Mouse (Mus musculus): ENCODE data around the gene Rad51d. TPM values are rescaled to one million over a fixed set of nuclear protein-coding genes. Genes with fewer than 3 reads are reported as not detected.

Gene Rad51d
- total and polyA plus RNA-seq, 2 experiments from 2014 or later: 11.0 to 11.2 TPM

DNA sequence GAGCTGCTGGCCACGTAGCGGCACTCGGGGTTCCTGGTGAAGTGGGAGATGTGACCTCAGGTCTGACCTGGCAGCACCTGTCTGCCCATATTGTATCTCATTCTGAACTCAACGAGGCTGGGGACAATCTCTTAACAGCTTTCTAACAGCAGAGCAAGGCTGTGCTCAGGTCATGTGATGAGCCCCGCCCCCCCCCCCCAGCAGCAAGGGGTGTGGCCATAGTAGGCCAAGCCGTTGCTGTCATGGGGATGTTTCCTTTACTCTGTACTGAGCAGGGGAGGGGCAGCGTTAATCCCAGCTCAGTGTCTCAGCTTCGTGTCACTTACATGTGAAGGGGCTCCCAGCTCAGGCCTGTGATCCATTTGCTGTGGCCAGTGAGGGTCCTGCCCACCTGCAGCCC, 14.5 kb upstream of the Rad51d start:
- Histone ChIP-seq H3K9me3 (ENCODE audit: low read length) (no peaks in the 10 kb centered on the region), H3K4me1 (ENCODE audit: insufficient read depth, low read length) (0 out of 2 replicates have a peak, but pooled peaks cover 6% of the 10 kb centered on the region), H3K36me3 (ENCODE audit: insufficient read depth, low read length) (peaks cover 53% of the 10 kb centered on the region), H3K9ac (replicated peaks; ENCODE audit: low read length, poor library complexity, severe bottlenecking) (no peak overlapping the region), H3K4me2 (ENCODE audit: low read depth, low read length, poor library complexity, severe bottlenecking) (no peak overlapping the region), H3K27me3 (ENCODE audit: insufficient read depth, low read length) (no peaks in the 10 kb centered on the region), H3K27ac (ENCODE audit: low read depth, low read length) (no peak overlapping the region), H3K4me3 (ENCODE audit: low read depth, low read length) (no peak overlapping the region)
- DNase-seq (ENCODE audit: low spot score) (no peak), ATAC-seq (ENCODE audit: low FRiP score) (no peak)
- 75% methylated on average over 7 of the region's 8 CpGs for WGBS
- no peak for TF ChIP-seq CTCF (IDR thresholded peaks at IDR 0.05)

DNA sequence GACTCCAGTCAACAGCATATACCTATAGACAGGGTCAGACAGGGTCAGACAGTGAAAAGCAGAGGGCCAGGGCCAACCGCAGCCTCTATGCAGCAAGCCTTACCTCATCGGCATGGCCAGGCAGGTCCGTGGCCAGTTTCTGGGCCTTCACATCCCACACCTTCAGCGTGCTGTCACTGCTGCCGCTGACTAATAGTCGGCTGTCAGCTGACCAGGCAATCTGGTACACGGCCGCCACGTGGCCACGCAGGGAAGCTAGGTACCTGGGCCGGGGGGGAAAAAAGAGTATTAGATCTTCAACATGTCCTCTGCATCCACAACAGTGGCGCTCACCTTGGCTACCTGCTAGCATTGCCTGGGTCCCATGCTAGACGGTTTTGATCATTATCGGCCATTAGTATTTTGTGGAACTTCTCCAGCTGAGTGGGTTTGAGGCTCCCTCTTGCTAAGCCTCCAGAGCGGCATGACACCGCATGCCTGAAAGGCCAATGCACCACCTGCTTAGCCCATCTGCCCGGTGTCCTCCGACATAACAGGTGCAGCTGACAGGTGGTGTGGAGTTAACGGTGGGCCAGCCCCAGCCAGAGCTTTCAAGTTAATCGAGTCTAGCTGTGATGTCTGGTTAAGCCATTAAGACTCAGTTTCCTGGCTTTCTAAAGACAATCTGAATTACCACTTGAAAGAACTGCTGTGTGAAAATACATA, 11.3 kb upstream of the Rad51d start:
- H3K36me3 ChIP-seq (ENCODE audit: insufficient read depth, low read length): peaks cover 68% of the 10 kb centered on the region
- no peak for TF ChIP-seq CTCF (IDR thresholded peaks at IDR 0.05)

DNA sequence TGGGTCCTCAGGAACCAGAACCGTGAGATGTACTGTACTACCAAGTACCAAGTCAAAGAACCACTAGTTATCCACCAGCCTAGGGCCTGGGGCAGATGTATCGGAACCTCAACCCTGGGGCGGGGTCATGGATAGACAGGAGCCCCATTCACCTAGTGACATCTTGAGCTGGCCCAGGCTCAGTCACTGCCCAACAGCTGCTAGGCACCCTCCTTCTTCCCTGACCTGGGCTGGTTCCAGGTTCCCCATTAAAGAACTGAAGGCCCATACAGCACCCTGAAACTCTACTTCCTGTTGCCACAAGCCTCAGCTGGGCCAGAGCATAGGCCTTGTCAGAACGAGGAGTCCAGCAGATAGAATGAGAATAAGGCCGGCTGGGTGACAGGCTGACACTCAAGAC, 9.3 kb upstream of the Rad51d start:
- H3K27ac ChIP-seq (ENCODE audit: low read depth, low read length): no peak overlapping the region
- H3K4me2 ChIP-seq (ENCODE audit: low read depth, low read length, poor library complexity, severe bottlenecking): no peak overlapping the region
- no peak for TF ChIP-seq CTCF (IDR thresholded peaks at IDR 0.05)
- ATAC-seq (ENCODE audit: low FRiP score) (no peak), DNase-seq (ENCODE audit: low spot score) (no peak)
- H3K36me3 ChIP-seq (ENCODE audit: insufficient read depth, low read length): peaks cover 53% of the 10 kb centered on the region
- no peak overlapping the region for H3K4me3 ChIP-seq (ENCODE audit: low read depth, low read length)
- 97% methylated on average over 5 of the region's 5 CpGs for WGBS
- no peak overlapping the region for H3K9ac ChIP-seq (replicated peaks; ENCODE audit: low read length, poor library complexity, severe bottlenecking)
- H3K4me1 ChIP-seq (ENCODE audit: insufficient read depth, low read length): no peaks in the 10 kb centered on the region
- no peaks in the 10 kb centered on the region for H3K27me3 ChIP-seq (ENCODE audit: insufficient read depth, low read length)
- no peaks in the 10 kb centered on the region for H3K9me3 ChIP-seq (ENCODE audit: low read length)

More for the DNA sequence above, 11.3 kb upstream of the Rad51d start:
- H3K27ac ChIP-seq (ENCODE audit: low read depth, low read length): no peak overlapping the region
- H3K4me1 ChIP-seq (ENCODE audit: insufficient read depth, low read length): no peaks in the 10 kb centered on the region
- no peak overlapping the region for H3K9ac ChIP-seq (replicated peaks; ENCODE audit: low read length, poor library complexity, severe bottlenecking)
- H3K9me3 ChIP-seq (ENCODE audit: low read length): no peaks in the 10 kb centered on the region
- no peak overlapping the region for H3K4me3 ChIP-seq (ENCODE audit: low read depth, low read length)
- ATAC-seq (ENCODE audit: low FRiP score): no peak
- no peak for DNase-seq (ENCODE audit: low spot score)
- WGBS: 94% methylated on average over 20 of the region's 20 CpGs
- no peak overlapping the region for H3K4me2 ChIP-seq (ENCODE audit: low read depth, low read length, poor library complexity, severe bottlenecking)
- H3K27me3 ChIP-seq (ENCODE audit: insufficient read depth, low read length): no peaks in the 10 kb centered on the region

DNA sequence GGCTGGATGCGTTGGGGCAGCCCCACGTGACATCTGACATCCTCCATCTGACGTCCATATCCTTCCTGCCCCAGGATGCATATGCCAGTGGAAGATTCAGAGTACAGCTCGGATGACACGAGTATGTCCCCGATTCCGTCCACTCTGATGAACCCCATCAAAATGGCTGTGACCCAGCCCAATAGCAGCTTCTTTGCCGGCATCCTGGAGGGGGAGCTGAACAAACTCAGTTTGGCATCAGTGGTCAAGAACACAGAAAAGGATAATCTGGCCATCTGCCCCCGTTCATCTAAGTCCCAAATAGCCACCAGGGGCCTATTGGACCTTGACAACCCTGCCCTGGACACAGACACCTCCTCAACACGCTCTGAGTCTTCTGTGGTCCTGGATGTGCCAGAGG, 7.1 kb upstream of the Rad51d start:
- H3K9me3 ChIP-seq (ENCODE audit: low read length): no peaks in the 10 kb centered on the region

DNA sequence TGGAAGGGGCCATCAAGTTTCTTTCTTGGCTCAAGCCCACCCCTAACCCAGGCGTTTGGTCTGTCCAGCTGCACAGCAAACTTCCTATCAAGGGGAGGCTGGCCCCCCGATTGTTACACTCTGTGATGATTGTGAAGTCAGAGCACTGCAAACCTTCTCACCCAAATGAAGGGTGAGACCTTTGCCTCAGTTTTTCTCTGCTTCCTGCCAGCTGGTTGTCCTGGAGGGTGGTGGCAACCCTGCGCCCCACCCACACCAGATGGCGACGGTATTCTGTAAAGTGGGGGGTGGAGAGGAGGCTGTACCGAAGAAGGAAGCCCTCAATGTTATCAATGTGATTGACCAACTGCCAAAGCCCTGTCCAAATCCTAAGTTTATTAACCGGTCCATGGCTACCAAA, 1.5 kb upstream of the Rad51d start, which contains the start of gene Fndc8:
Gene Fndc8 (plus strand): TSS at position 189 of the 400 bp plus-strand sequence.
- no peak for DNase-seq (ENCODE audit: low spot score)
- Histone ChIP-seq H3K9ac (replicated peaks; ENCODE audit: low read length, poor library complexity, severe bottlenecking) (no peak within 1 kb of the TSS), H3K9me3 (ENCODE audit: low read length) (no peaks in the 10 kb centered on the region), H3K4me3 (ENCODE audit: low read depth, low read length) (no peak within 1 kb of the TSS), H3K4me2 (ENCODE audit: low read depth, low read length, poor library complexity, severe bottlenecking) (no peak within 1 kb of the TSS), H3K36me3 (ENCODE audit: insufficient read depth, low read length) (no peaks in the 10 kb centered on the region), H3K27me3 (ENCODE audit: insufficient read depth, low read length) (peaks cover 8% of the 10 kb centered on the region; the same call in 1 of the 2 replicates), H3K4me1 (ENCODE audit: insufficient read depth, low read length) (no peaks in the 10 kb centered on the region), H3K27ac (ENCODE audit: low read depth, low read length) (no peak within 1 kb of the TSS)
- WGBS: 74% methylated on average over 7 of the region's 7 CpGs
- ATAC-seq (ENCODE audit: low FRiP score): no peak
- no peak for TF ChIP-seq CTCF (IDR thresholded peaks at IDR 0.05)

More for the DNA sequence above, 7.1 kb upstream of the Rad51d start:
- Histone ChIP-seq H3K9ac (replicated peaks; ENCODE audit: low read length, poor library complexity, severe bottlenecking) (no peak overlapping the region), H3K27ac (ENCODE audit: low read depth, low read length) (no peak overlapping the region), H3K27me3 (ENCODE audit: insufficient read depth, low read length) (no peaks in the 10 kb centered on the region), H3K36me3 (ENCODE audit: insufficient read depth, low read length) (peaks cover 32% of the 10 kb centered on the region), H3K4me1 (ENCODE audit: insufficient read depth, low read length) (no peaks in the 10 kb centered on the region), H3K4me2 (ENCODE audit: low read depth, low read length, poor library complexity, severe bottlenecking) (no peak overlapping the region), H3K4me3 (ENCODE audit: low read depth, low read length) (no peak overlapping the region)
- 81% methylated on average over 10 of the region's 10 CpGs for WGBS
- DNase-seq (ENCODE audit: low spot score) (no peak), ATAC-seq (ENCODE audit: low FRiP score) (no peak)
- TF ChIP-seq CTCF (IDR thresholded peaks at IDR 0.05): no peak

DNA sequence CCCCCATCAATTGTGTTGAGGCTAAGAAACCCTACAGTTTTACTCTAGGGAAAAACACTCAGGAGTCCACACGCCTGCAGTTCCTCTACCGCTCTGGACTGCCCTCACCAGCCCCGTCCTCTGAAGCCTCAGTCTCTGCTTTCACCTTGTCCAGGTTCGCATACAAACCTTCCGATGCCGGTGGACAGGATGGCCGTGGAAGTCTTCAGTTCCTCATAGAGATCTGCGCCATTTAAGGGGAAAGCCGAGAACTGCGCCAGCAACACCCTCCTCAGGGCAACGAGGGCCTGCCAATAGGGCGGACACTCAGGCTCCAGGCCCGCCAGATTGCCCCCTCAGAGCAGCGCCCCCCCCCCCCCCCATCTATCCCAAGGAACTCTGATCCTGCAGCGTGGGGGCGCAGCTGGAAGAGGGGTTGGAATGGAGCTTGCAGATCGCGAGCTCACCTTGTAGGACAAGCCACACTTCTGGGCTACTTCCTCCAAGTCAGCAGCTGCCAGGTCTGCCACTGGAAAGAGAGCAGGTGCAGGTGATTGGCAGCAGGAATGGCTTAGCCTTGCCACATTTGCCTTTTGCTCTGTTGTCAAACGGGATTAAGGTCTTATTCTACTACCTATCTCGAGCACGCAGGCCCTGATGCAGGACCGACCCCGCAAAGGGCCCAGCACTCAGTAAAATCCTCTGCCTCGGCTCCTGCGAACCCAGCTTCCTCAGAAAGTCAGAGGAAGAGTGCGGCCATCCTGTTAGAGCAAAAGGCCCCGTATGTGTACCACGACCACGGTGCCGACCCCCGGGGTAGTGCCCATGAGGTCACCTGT, 681 bp downstream of the Rad51d start:
- H3K27ac ChIP-seq (ENCODE audit: low read depth, low read length): peak overlapping the region; percentile 18
- ATAC-seq (ENCODE audit: low FRiP score) (peak; percentile 44; the same call in 1 of the 2 replicates), DNase-seq (ENCODE audit: low spot score) (peak; percentile 14)
- 6% methylated on average over 30 of the region's 31 CpGs for WGBS
- H3K4me3 ChIP-seq (ENCODE audit: low read depth, low read length): peak overlapping the region; percentile 57
- H3K9ac ChIP-seq (replicated peaks; ENCODE audit: low read length, poor library complexity, severe bottlenecking): peak overlapping the region; percentile 52
- no peaks in the 10 kb centered on the region for H3K36me3 ChIP-seq (ENCODE audit: insufficient read depth, low read length)
- H3K4me1 ChIP-seq (ENCODE audit: insufficient read depth, low read length): no peaks in the 10 kb centered on the region
- no peaks in the 10 kb centered on the region for H3K9me3 ChIP-seq (ENCODE audit: low read length)
- H3K27me3 ChIP-seq (ENCODE audit: insufficient read depth, low read length): peaks cover 8% of the 10 kb centered on the region; the same call in 1 of the 2 replicates
- no peak for TF ChIP-seq CTCF (IDR thresholded peaks at IDR 0.05)
- peak overlapping the region; percentile 92 for H3K4me2 ChIP-seq (ENCODE audit: low read depth, low read length, poor library complexity, severe bottlenecking)
